Mouse (Mus musculus) megakaryocyte, adult 5-6 weeks (primary cell): ENCODE measurements around the gene Rapgef5. TPM values are rescaled to one million over a fixed set of nuclear protein-coding genes. Genes with fewer than 3 reads are reported as not detected.

Source experiments
- ATAC-seq: 2 replicates; pipeline ENCODE4 v1.8.0; 2016; ENCODE audit warnings: mild to moderate bottlenecking, inconsistent platforms; ENCODE audit not compliant: poor library complexity, severe bottlenecking
- total RNA-seq, 2 experiments: library from RNA; stranded (forward) in 1 of 2; stranded (reverse) in 1 of 2; fragments of 153-499, 151-499 nt in 1 of 2; fragments of 221-1000, 200-1000 nt in 1 of 2; gene quantifications; 2 replicates each; pipeline versions ENCODE4 v1.2.3 to v1.2.4; 2015 to 2017

Rapgef5 gene
- total RNA-seq (2015) (0.27 and 0.45 TPM in 2 replicates), total RNA-seq (2017) (0.44 and 0.85 TPM in 2 replicates)

DNA sequence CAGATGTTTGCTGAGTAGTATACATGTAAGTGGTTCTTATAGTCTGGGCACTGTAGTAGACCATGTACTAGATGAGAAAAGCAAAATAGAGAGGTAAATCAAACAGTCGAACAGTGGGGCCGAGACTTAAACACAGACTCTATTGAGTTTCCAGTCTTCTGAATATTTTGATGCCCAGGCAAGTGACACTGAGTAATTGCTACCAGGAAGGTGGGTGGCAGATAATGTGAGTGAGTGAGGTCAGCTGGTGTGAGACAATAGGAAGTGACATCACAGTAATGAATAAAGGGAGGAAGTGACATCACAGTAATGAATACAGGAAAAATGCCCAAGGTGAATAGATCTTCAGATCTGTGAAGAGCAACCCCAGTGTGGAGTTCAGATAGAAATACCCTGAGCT lies at the start of gene Rapgef5:
Rapgef5 (plus strand) TSS at position 301 of the 400 bp plus-strand sequence.
- ATAC-seq = no peak

DNA sequence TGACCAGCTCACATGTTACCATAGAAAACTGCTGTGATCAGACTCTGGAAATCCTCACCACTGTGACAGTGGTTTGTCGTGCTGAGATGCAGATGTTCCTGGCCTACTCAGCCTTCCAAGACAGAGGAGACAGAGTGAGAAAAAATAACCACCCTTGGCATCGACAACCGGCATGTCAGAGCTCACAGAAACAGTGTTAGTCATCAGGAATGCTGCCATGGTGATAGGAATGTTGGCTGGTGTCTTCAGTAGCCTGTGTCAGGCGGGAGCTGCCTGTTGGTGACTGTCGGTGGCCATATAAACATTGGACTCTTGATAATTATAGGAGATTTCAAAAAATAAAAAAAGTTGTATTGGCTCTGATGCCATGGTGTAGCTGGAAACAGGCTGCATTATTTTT lies 48.0 kb upstream of the Rapgef5 start:
- no peak for ATAC-seq

DNA sequence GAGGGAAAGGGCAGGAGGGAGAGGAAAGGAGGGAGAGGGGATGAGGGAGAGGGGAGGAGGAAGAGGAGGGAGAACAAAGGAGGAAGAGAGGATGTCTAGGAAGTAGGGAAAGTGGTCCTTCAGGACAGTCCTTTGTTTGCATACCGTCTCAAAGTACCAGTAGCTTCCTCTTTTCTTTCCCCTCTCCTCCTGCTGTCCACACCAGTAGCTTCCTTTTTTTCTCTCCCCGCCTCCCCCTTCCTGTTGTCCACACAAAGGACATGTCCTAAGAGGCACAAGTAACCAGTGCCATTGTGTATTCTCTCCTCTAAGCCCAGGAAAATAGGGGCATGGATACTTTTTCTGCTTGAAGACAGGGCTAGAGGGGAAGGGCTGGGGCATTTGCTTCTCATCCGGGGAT lies 37.3 kb upstream of the Rapgef5 start:
- peak; percentile 91 for ATAC-seq

DNA sequence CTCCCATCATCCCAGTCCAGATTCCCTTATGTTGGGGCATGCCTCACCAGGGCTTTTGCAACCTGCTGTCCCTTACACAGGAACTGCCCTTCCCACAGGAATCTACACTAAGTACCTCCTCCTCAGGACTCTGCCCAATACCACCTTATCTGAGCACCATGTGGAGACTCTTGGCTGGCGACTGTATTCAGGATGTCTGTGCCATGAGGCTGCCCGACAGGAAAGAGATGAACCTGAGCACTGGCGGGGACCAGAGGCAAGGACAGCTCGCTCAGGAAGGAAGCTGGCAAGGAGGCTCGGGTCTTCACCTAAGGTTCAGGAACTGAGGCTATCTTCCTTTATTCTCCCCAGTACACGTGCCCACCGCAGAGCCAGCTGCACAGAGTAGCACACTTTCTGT lies 36.6 kb upstream of the Rapgef5 start:
- ATAC-seq = 0 out of 2 replicates have a peak, but pooled peaks have one; percentile 11

DNA sequence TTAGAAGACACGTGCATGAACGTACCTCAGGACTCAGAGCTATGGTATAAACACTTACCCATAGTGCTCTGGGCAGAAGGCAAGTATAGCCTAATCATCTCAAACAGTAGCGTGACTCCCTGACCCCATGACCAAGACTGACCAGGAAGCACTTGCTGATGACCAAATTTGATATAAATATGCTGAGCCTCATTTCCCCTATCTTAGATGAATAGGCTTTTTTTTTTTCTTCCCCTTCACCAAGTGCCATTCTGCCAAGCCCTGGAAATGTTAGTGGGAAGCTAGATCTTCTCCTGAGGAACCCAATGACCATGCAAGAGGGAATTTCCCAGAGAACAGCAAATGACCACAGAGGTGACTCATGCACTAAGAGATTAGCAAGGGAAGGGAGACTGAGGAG lies 35.3 kb upstream of the Rapgef5 start:
- ATAC-seq = no peak

DNA sequence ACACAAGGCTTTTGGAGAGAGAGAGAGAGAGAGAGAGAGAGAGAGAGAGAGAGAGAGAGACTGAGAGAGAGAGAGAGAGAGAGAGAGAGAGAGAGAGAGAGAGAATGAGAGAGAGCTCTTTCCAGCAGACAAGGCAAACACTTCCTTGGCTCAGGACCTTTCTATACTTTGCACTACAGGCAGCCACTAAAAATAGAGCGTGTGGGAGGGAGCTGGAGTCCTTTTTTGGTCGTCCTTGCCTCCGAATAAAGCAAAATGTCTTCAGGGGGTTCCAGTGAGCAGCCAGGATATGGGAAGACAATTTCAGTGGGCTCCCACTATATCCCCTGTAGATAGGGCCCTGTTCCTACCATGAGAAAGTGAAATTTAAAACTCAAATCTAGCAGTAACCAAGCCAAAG lies 33.6 kb upstream of the Rapgef5 start:
- ATAC-seq = no peak

DNA sequence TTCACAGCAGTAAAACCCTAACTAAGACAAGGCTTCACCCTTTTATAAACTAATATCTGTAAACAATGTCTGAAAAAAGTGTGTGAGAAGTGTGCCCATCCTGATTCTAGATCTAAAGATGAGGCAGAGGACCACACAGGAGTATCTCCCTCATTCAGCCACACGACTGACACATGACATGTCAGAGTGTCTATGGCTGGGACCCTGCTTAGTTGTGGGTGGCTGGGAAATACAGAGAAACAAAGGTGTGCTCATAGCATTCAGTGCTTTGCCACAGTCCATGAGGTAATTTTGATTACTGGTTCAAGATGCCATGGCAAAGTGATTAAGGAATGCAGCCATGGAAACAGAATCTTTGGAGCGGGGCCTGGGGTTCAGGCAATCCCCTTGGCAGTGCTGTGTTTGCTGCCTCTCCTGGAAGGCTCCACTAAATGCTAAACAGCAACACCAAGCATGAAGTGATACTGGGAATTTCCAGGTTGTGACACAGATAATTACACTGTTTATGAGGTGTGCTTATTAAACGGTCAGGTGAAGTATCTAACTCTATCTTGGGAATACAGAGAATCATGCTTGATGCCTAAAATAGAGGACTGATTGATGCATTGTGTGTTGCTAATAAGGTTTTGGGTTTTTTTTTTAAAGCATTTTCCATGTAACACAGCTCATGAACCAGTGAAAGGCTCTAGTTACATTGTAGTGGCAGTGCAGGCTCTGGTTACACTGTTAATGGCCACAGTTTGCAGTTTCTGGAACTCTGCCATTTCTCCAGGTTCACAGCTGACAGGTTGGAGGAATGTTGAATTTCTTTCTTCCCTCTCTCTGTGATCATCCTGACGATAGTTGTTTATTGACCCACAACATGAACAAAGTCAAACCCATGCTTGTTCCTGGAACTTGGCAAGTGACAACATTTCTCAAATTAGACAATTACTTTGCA lies 29.9 kb upstream of the Rapgef5 start:
- ATAC-seq = no peak

DNA sequence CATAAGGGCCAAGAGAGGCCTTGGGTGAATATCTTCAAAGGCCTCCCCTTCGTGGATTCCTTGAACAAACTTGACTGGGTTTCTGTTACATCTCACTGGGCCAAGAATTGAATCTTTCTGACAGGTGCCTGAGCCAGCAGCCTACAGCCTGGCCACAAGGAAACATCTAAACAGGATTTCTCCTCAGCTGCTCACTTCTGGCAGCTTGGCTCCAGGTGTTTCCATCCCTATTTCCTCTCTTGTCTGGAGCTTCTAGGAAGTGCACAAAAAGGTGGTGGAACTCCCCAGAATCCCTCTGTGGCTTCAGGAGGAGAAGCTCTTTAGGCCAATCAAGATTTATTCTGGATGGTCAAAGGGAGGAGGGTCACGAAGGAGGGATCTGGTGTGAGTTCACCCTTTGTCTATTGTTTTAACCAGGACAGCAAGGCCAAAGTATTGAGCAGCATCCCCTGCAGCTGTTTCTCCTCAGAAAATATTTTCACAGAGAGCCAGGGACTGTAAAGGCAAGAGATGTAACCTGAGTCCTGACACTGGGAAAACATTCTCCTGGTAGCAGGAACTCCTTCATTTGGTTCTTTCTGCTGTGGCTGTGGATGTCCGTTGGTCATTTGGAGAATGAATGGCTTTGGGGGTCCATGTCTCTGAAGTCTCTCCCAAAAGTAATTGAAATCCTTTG lies 19.6 kb upstream of the Rapgef5 start:
- ATAC-seq = no peak

DNA sequence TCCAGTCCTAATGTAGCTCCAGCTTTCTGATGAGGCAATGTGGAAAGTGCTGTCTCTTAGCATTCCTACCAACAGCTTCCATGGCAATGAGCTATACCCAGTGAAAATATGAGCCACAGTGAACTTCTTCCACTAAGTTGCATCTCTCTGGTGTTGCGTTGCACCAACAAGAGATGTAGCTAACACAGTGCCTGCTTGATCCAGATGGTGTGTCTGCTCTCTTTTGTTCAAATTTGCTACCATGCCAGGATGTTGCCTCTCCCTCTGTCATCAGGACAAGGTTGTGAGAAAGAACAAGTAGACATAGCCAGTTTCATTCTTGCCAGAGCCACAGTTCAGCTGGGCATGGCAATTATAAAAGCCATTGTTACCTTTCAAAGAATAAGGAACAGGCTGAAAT lies 18.9 kb upstream of the Rapgef5 start:
- no peak for ATAC-seq

DNA sequence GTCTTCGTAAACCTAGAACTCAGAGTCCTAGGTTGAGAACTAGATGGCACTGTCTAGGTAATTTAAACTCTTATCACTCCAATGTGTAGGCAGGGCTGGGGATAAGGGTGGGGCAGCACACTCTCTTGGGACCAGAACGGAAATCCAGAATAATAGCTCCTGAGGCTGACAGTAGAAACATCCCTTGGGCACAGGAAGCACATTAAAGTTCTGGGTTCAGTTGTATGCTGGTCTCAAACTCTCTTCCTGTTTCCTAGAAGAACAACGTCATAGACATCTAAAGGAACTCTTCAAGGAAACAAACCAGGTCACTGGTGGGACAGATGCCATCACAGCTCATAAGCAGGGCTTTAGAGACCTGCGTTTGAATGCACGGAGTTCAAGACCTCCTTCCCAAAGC lies 17.0 kb upstream of the Rapgef5 start:
- no peak for ATAC-seq

DNA sequence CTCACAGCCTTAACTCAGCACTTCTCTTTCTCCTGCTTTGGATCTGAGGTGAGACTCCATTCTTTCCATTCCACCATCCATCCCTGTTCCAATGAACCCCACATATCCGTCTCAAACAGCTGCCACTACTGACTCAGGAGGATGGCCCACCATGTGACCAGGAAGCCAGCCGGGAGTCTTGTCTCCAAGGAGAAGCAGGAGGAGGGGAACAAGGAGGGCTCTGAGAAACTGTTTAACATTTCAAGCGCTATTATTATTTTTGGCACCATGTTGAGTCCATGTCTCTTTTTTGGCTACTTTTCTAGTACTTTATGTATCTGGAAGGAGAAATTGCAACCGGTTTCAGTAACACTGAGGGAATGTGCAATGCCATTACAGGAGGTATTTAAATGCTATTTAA lies 15.1 kb upstream of the Rapgef5 start:
- no peak for ATAC-seq

DNA sequence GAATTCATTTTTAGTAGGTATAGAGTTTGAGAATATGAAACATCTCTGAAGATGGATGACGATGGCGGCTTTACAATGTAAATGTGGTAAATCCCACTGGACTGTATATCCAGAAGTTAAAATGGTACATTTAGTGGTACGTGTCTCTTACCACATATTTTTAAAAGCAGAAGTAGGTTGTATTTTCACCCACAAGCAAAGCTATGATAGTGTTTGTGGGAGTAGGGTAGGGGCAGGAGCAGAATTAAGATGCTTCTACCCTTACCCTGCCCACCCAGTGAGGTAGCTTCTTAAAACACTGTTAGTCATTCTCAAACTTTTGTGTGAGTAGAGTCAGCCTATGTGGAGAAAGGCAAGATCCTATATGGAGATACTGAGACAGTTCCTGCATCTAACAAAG lies 13.4 kb upstream of the Rapgef5 start:
- ATAC-seq = no peak

DNA sequence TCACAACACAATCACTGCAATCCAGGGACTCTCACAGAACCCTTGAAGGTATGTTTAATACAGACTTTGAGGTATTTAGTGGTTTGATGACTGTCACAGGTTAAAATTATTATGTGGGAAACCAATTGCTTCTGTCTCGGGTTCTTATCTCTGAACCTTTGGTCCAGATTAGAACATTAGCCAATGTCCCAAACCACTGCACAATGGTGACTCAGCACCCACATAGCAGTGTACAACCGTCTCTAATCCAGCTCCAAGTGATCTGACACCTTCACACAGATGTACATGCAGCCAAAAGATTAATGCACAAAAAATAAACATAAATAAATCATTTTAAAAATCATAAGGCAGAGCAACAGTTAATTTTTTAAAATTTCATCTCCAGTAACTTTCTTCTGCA lies 11.1 kb upstream of the Rapgef5 start:
- ATAC-seq = no peak

DNA sequence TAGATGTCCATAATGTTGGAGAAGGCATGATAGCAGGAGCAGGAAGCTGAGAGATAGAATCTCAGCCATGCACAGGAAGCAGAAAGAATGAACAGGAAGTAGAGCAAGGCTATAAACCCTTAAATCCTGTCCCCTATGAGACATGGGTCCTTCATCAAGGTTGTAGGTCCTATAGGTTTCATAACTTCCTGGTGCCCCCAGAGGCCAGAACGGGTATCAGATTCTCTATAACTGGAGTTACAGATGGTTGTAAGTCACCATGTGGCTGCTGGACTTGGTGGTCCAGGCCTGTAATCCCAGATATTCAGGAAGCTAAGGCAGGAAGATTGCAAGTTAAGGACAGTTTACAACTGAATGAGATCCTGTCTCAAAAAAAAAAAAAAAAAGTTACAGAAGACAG lies 8.5 kb upstream of the Rapgef5 start:
- ATAC-seq = 0 out of 2 replicates have a peak, but pooled peaks have one; percentile 41

DNA sequence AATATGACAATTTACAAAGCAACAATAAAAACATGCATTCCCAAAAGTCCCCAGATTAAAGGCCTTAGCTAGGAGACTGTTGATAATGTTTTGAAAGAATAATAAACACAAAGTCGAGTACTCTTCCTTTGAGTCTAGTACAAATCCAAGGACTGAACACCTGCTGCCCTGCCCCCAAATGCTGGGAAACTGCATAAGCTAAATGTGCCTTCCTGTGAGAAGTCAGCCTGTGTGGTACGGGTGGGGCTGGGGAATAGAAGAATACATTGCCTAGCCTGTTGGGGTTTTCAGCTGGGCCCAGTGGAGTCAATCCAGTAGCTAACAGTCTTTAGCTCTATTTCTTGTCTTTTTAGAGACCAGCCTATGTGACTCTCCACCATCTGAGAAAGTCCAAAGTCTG lies 6.4 kb upstream of the Rapgef5 start:
- no peak for ATAC-seq

DNA sequence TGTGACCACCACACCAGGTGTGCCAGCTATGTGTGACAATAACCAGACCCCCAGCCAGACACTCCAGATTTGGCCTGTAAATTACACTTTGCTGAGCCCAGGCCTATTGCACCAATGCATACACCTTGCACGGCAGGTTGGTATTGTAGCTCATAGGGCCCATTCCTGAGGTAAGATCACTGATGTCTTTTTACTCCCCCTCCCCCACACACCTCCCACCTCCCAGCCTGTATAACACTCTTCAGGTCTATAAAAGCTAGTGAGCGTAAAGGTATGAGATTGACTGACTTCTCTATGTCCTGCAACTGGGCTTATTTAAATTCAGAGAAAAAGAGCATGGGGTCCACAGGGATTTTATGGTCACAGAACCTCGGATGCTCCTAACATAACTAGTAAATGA lies 3.8 kb upstream of the Rapgef5 start:
- ATAC-seq = no peak

DNA sequence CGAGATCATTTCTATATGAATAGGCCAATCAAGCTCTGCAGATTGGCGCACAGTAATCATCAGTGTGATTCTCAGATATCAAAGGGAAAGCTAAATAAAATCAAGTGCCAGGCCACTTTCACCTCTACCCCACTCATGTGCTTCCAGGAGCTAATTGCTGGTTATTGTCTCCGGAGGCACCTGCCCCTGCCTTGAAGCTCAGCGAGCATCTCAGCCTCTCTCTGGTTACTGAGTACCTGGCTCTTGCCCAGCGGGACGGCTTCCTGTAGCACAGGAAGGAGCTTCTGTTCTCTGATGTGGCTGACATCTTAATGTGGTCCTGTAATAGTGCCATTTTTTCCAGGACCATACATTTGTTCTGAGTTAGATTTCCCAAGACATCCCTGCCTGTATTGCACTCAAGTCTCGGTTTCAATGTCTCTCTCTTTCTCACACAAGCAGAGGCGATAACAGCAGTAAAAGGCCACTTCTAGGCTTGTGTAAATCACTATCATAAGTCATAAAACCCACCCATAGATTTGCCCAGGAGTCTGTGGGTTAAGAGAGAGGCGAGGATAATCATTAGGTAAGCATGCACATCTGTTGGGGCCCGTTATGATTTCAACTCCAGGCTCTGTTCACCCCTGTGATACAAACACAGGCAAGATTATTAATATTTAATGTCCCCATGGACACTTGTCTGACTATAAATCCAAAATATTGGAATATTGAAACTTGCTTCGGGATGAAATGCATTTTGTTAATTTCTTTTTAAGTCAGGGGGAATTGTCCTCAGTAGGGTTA lies 2.9 kb upstream of the Rapgef5 start:
- no peak for ATAC-seq

DNA sequence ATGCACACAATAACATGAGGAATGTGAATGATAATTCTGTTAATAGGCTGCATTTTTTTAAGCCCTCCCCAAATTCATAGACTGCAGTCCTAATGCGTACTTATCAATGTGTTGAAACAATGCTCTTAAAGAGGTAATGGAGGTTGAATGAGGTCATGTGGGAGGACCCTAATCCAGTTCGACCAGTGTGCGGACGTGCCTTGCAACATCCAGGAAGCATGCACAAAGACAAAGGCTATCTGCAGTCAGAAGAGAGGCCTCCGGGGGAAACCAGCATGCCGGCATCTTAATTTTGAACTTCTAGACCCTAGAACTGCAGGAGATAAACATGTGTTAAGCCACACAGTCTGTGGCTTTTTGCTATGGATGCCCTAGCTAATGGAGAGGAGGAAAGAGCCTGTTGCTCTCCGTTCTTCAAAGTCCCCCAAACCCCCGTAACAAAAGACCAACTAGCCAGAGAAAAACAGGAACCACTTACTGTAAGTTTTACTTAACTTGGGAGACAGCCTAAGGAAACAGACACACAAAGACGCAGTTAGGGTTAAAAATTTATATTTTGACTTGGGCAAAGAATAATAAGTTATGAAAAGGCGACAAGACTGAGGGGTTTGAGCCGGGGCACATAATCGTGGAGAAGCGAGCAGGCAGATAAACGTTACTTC lies 1.1 kb downstream of the Rapgef5 start:
- peak; percentile 88 for ATAC-seq

DNA sequence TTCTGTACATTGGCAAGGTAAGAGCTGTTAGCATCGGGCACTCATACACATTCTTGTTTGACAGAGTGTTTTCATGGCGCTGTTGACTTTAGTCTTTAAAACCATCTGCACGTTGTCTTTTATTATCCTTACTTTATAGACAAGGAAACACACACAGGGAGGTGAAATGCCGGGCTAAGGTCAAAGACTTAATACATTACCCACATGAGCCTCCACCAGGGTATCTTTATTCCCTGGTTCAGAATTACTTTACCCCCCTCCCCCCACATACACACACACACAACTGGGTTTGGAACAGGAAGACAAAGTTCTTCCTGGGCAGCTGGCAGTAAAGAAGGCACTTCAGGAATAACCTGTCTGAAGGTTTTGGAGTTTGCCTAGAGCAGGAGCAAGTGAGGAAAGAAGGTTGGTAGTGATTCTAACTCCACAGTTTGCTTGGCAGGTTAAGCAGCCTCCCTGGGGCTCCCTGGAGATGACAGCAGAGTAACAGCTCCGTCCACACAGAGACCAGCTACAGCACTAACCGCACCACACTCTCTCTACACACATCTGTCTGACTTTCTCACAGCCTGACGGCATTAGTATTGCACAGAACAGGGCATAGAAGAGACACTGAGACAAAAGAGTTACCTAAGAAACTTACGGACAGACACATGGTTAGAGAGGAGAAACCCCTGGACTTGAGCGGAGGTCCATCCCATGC lies 8.2 kb downstream of the Rapgef5 start:
- ATAC-seq = no peak

DNA sequence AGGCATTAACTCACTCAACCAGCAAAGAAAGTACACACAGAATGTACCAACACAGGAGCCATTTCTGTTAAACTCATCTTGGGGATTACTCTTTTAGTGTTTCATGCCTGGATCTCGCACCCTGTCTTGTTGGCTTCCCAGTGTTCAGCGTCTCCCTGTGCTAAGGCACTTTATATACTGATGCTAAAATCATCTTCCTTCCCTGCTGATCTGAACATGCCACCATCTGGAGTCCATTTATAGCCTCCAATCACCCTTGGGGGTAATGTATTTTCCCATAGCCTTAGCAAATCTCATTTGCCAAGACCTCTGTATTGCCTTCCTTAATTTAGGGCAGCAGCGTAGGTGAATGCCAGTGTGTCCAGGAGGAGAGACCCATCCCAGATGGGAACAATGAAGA lies 11.6 kb downstream of the Rapgef5 start:
- no peak for ATAC-seq
